Mouse (Mus musculus) MEL (cell line): ENCODE measurements around the gene Nxpe5.
"Not testable (repeated sequence)": the region's sequence is repeated elsewhere in the genome, so short reads cannot be mapped to it uniquely, and the experiment has no call there.

Source experiments
- CTCF ChIP-seq, 3 experiments: IDR thresholded peaks in 2 of 3; conservative IDR thresholded peaks in 1 of 3; 2 replicates each; pipeline ENCODE4 v1.5.1; 2011 to 2012; ENCODE audit warnings: low read length in 3 of 3, low read depth in 2 of 3, mild to moderate bottlenecking in 2 of 3, improper control_type of control experiment in 1 of 3, inconsistent platforms in 1 of 3, mixed read lengths in 1 of 3, moderate library complexity in 1 of 3; ENCODE audit not compliant: control insufficient read depth in 1 of 3, insufficient read depth in 1 of 3, poor library complexity in 1 of 3, severe bottlenecking in 1 of 3
- E2F4 ChIP-seq: IDR thresholded peaks from 2 replicates; pipeline ENCODE4 v1.6.1; 2011; ENCODE audit warnings: low read depth, low read length, improper control_type of control experiment, borderline replicate concordance
- EP300 ChIP-seq, 2 experiments: IDR thresholded peaks; 2 replicates each; pipeline ENCODE4 v1.6.1; 2011; ENCODE audit warnings: improper control_type of control experiment in 2 of 2, low read length in 2 of 2, low read depth in 1 of 2, mild to moderate bottlenecking in 1 of 2
- GATA1 ChIP-seq: IDR thresholded peaks from 2 replicates; pipeline ENCODE4 v1.6.1; 2011; ENCODE audit warnings: low read depth, low read length, improper control_type of control experiment
- HCFC1 ChIP-seq: IDR thresholded peaks from 2 replicates; pipeline ENCODE4 v1.6.1; 2012; ENCODE audit warnings: low read depth, mild to moderate bottlenecking, inconsistent platforms, low read length, improper control_type of control experiment, moderate library complexity
- MAFK ChIP-seq: IDR thresholded peaks from 2 replicates; pipeline ENCODE4 v1.6.1; 2011; ENCODE audit warnings: low read depth, mild to moderate bottlenecking, low read length, improper control_type of control experiment, borderline replicate concordance
- MAZ ChIP-seq: IDR thresholded peaks from 2 replicates; pipeline ENCODE4 v1.6.1; 2012; ENCODE audit warnings: low read depth, mild to moderate bottlenecking, inconsistent platforms, low read length, improper control_type of control experiment
- MYC ChIP-seq: IDR thresholded peaks from 2 replicates; pipeline ENCODE4 v1.6.1; 2011; ENCODE audit warnings: low read depth, mild to moderate bottlenecking, low read length, improper control_type of control experiment, moderate library complexity
- POLR2A ChIP-seq, 2 experiments: IDR thresholded peaks; 2 replicates each; pipeline ENCODE4 v1.6.1; 2011 to 2012; ENCODE audit warnings: low read length in 2 of 2, mild to moderate bottlenecking in 2 of 2, control low read depth in 1 of 2, improper control_type of control experiment in 1 of 2, low read depth in 1 of 2, moderate library complexity in 1 of 2; ENCODE audit not compliant: control insufficient read depth in 1 of 2, insufficient read depth in 1 of 2, poor library complexity in 1 of 2
- SIN3A ChIP-seq: IDR thresholded peaks from 2 replicates; pipeline ENCODE4 v1.6.1; 2012; ENCODE audit warnings: low read length, improper control_type of control experiment, inconsistent platforms
- TBP ChIP-seq: IDR thresholded peaks from 2 replicates; pipeline ENCODE4 v1.8.0; 2011; ENCODE audit warnings: low read depth, low read length, improper control_type of control experiment

DNA sequence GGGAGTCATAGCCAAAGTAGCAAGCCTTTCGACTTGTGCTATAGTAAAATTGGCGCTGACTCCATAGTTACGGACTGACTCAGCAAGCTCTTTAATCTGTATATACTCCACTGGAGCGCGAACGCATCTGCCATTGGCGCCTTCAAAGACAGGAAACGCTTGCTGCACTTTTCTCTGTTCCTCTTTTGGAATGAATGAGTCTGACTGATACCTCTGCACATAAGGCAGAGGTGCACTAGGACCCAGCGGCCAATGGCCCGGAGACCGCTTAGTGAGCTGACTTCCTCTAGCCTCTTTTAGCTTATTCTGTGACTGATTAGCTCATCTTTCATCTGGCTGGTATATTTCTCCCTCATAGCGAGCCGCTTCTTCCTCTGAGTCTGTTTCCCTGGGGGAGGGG is 9.1 kb upstream of the Nxpe5 start:
- not testable (repeated sequence) for TF ChIP-seq EP300 (IDR thresholded peaks at IDR 0.05; ENCODE audit: low read depth in 1 of 2, low read length in 2 of 2); MAZ; CTCF (IDR thresholded peaks at IDR 0.05 in 2 of 3, conservative IDR thresholded peaks at IDR 0.05 in 1 of 3; ENCODE audit: control insufficient read depth in 1 of 3, insufficient read depth in 1 of 3, low read depth in 2 of 3, low read length in 3 of 3, poor library complexity in 1 of 3, severe bottlenecking in 1 of 3); HCFC1; MYC; POLR2A (IDR thresholded peaks at IDR 0.05; ENCODE audit: control insufficient read depth in 1 of 2, insufficient read depth in 1 of 2, low read depth in 1 of 2, low read length in 2 of 2, poor library complexity in 1 of 2); GATA1; TBP; SIN3A; MAFK; E2F4
